Mouse (Mus musculus) intestine, postnatal 0 days (tissue): ENCODE results near the gene Zfp945. TPM values are rescaled to one million over a fixed set of nuclear protein-coding genes. Genes with fewer than 3 reads are reported as not detected.
A peak's percentile ranks its signal among the peaks of the same experiment; 100 is the strongest.
"Not testable (repeated sequence)": the region's sequence is repeated elsewhere in the genome, so short reads cannot be mapped to it uniquely, and the experiment has no call there.

Experiments used
- ATAC-seq: fragments of 200-750 bp; cut with Nextera tagmentation; 2 replicates; pipeline ENCODE4 v1.8.0; 2017; ENCODE audit warnings: mild to moderate bottlenecking, moderate TSS enrichment, moderate library complexity
- H3K27ac ChIP-seq: fragments of 300-500 bp; sonication (generic); 2 replicates; pipeline ENCODE4 v1.5.1; 2014; ENCODE audit warnings: mild to moderate bottlenecking, low read depth, low read length, moderate library complexity
- H3K27me3 ChIP-seq: fragments of 300-500 bp; sonication (generic); replicated peaks from 2 replicates; pipeline ENCODE4 v1.6.1; 2014; ENCODE audit warnings: low read length, mixed read lengths; ENCODE audit not compliant: control insufficient read depth, insufficient read depth
- H3K36me3 ChIP-seq: fragments of 300-500 bp; sonication (generic); 2 replicates; pipeline ENCODE4 v1.6.1; 2014; ENCODE audit warnings: mild to moderate bottlenecking, moderate library complexity; ENCODE audit not compliant: control insufficient read depth, insufficient read depth
- H3K4me1 ChIP-seq: fragments of 300-500 bp; sonication (generic); replicated peaks from 2 replicates; pipeline ENCODE4 v1.6.1; 2014; ENCODE audit warnings: antibody characterized with exemption, low read length, mixed read lengths; ENCODE audit not compliant: control insufficient read depth, insufficient read depth
- H3K4me2 ChIP-seq: fragments of 300-500 bp; sonication (generic); replicated peaks from 2 replicates; pipeline ENCODE4 v1.6.1; 2014; ENCODE audit warnings: low read depth, mild to moderate bottlenecking, moderate library complexity
- H3K4me3 ChIP-seq: fragments of 300-500 bp; sonication (generic); 2 replicates; pipeline ENCODE4 v1.5.1; 2014; ENCODE audit warnings: low read depth, low read length
- H3K9ac ChIP-seq: fragments of 300-500 bp; sonication (generic); 2 replicates; pipeline ENCODE4 v1.6.1; 2014; ENCODE audit warnings: mild to moderate bottlenecking, low read depth, low read length
- H3K9me3 ChIP-seq: fragments of 300-500 bp; sonication (generic); 2 replicates; pipeline ENCODE4 v1.6.1; 2016; ENCODE audit warnings: mixed run types; ENCODE audit not compliant: control insufficient read depth
- CTCF ChIP-seq: sonication (generic); IDR thresholded peaks from 2 replicates; pipeline ENCODE4 v1.5.1; 2016; ENCODE audit warnings: low read depth, mild to moderate bottlenecking, control low read depth, antibody characterized with exemption, moderate library complexity
- WGBS: fragments of 180-500 bp; shearing (Covaris S2); extraction: QIAGEN DNeasy Blood & Tissue Kit; methylation state at CpG from one replicate; pipeline ENCODE4 v1.1.7; 2014; 5-methylcytosine and 5-hydroxymethylcytosine counted together
- polyA plus RNA-seq: library from polyadenylated mRNA; unstranded; fragments of >200 nt; fragmentation: Nextera tagmentation; extraction: Ambion mirVana; gene quantifications from 2 replicates; pipeline ENCODE4 v1.2.1, GENCODE M21; 2015

The Zfp945 gene
- 8.3 and 8.9 TPM in 2 replicates for polyA plus RNA-seq

- peak; percentile 92 for ATAC-seq
- peak within 1 kb of the TSS; percentile 78 for H3K4me2 ChIP-seq
- peak within 1 kb of the TSS; percentile 94 for H3K4me3 ChIP-seq
- no peak for TF ChIP-seq CTCF
- H3K36me3 ChIP-seq, result peaks cover 6% of the 10 kb centered on the region; the same call in 1 of the 2 replicates
- under 1% methylated on average over 20 of the region's 20 CpGs for WGBS
- H3K27ac ChIP-seq, result peak within 1 kb of the TSS; percentile 84
- 0 out of 2 replicates have a peak, but pooled peaks cover 7% of the 10 kb centered on the region for H3K4me1 ChIP-seq
- peak within 1 kb of the TSS; percentile 66 for H3K9ac ChIP-seq
- no peaks in the 10 kb centered on the region for H3K9me3 ChIP-seq
- H3K27me3 ChIP-seq, result no peaks in the 10 kb centered on the region
These were observed at the start of gene Zfp945 for GRCm38 (mm10) chr17:22866845-22867481. Zfp945 (minus strand) TSS chr17:22867134.

GRCm38 (mm10) chr17:22888302-22888701, 21.4 kb upstream of the Zfp945 start:
- H3K36me3 ChIP-seq, result no peaks in the 10 kb centered on the region
- no peak overlapping the region for H3K27ac ChIP-seq
- ATAC-seq, result no peak
- H3K4me2 ChIP-seq, result no peak overlapping the region
- WGBS, result 92% methylated on average over 3 of the region's 3 CpGs
- no peaks in the 10 kb centered on the region for H3K27me3 ChIP-seq
- no peak overlapping the region for H3K4me3 ChIP-seq
- no peaks in the 10 kb centered on the region for H3K9me3 ChIP-seq
- TF ChIP-seq CTCF, result no peak
- no peak overlapping the region for H3K9ac ChIP-seq
- H3K4me1 ChIP-seq, result no peaks in the 10 kb centered on the region

GRCm38 (mm10) chr17:22884059-22884698, 17.2 kb upstream of the Zfp945 start:
- Histone ChIP-seq H3K4me1 (no peaks in the 10 kb centered on the region), H3K9me3 (no peaks in the 10 kb centered on the region), H3K27ac (no peak overlapping the region), H3K4me3 (no peak overlapping the region), H3K27me3 (no peaks in the 10 kb centered on the region), H3K9ac (no peak overlapping the region), H3K4me2 (no peak overlapping the region), H3K36me3 (no peaks in the 10 kb centered on the region)
- 59% methylated on average over 9 of the region's 10 CpGs for WGBS
- no peak for ATAC-seq
- no peak for TF ChIP-seq CTCF

- Histone ChIP-seq H3K4me3 (no peak overlapping the region), H3K4me2 (no peak overlapping the region), H3K27ac (no peak overlapping the region), H3K4me1 (no peaks in the 10 kb centered on the region), H3K27me3 (no peaks in the 10 kb centered on the region), H3K9ac (no peak overlapping the region), H3K36me3 (no peaks in the 10 kb centered on the region), H3K9me3 (no peaks in the 10 kb centered on the region)
- WGBS, result 93% methylated on average over 10 of the region's 11 CpGs
- ATAC-seq, result peak; percentile 82
- no peak for TF ChIP-seq CTCF
These were observed 10.7 kb upstream of the Zfp945 start for GRCm38 (mm10) chr17:22877427-22878307.

- no peak overlapping the region for H3K4me3 ChIP-seq
These were observed 9.4 kb upstream of the Zfp945 start for GRCm38 (mm10) chr17:22876316-22876715.

GRCm38 (mm10) chr17:22875549-22875948, 8.6 kb upstream of the Zfp945 start:
- WGBS, result 84% methylated on average over 4 of the region's 4 CpGs
- H3K4me3 ChIP-seq, H3K27me3 ChIP-seq, H3K27ac ChIP-seq, H3K4me1 ChIP-seq, H3K9ac ChIP-seq, H3K4me2 ChIP-seq, ATAC-seq, H3K9me3 ChIP-seq, H3K36me3 ChIP-seq: not testable (repeated sequence)

More at GRCm38 (mm10) chr17:22876316-22876715, 9.4 kb upstream of the Zfp945 start:
- no peak overlapping the region for H3K4me2 ChIP-seq
- no peak overlapping the region for H3K27ac ChIP-seq
- H3K9me3 ChIP-seq, result no peaks in the 10 kb centered on the region
- peak; percentile 84 for ATAC-seq
- H3K4me1 ChIP-seq, result no peaks in the 10 kb centered on the region
- H3K9ac ChIP-seq, result no peak overlapping the region
- TF ChIP-seq CTCF, result no peak
- H3K36me3 ChIP-seq, result no peaks in the 10 kb centered on the region
- no peaks in the 10 kb centered on the region for H3K27me3 ChIP-seq
- 90% methylated on average over 20 of the region's 20 CpGs for WGBS
